In genomic region chr4:126018966-126019538, GRCm38 (mm10) we compare ENCODE assay signal across 19 mouse cellular contexts. TPM values are rescaled to one million over a fixed set of nuclear protein-coding genes. Genes with fewer than 3 reads are reported as not detected.
DNase-seq lines count a peak whose midpoint lies in the region; ATAC-seq lines count a peak whose summit lies in the region.
"Had no signal": no experiment of that assay in that cellular context is flagged by ENCODE, and none has a peak within 500 bp of the region (broad histone marks: within the 10 kb centered on the region; RNA-seq: fewer than 3 reads in every experiment).

No protein-coding gene starts in this region.

- DNase-seq in layer of hippocampus, adult 9-11 months = peak; percentile 55
- DNase-seq in layer of hippocampus, adult 18-20 months (ENCODE audit: low spot score in 2 of 2) = no peak
- peak; percentile 59 to 67 for DNase-seq in spleen, postnatal 36 days (ENCODE audit: low spot score in 2 of 2)
- DNase-seq in spleen, postnatal 14 days (ENCODE audit: low spot score in 2 of 2) = no peak
- peak; percentile 10 for DNase-seq in telencephalon, adult 2 months (ENCODE audit: low read depth, low spot score)
- no peak for DNase-seq in midbrain, embryonic 11.5 days (ENCODE audit: low spot score, missing footprints)
- DNase-seq: cerebellum, adult 18-20 months; lung, embryonic 14.5 days; right cerebral cortex, adult 18-20 months; thymus, postnatal 4 days had no signal

- no peak overlapping the region for H3K9ac ChIP-seq in midbrain, embryonic 11.5 days (ENCODE audit: low read length)
- no peak overlapping the region for H3K9ac ChIP-seq in midbrain, embryonic 16.5 days (ENCODE audit: low read depth, low read length)
- H3K9ac ChIP-seq: embryonic facial prominence, embryonic 12.5 days; forebrain, embryonic 15.5 days; hindbrain, embryonic 12.5 days; limb, embryonic 12.5 days; lung, embryonic 14.5 days; midbrain, embryonic 12.5 days had no signal

- ATAC-seq in granulocyte monocyte progenitor cell, adult 5-6 weeks (replicated peaks; ENCODE audit: poor library complexity, severe bottlenecking) = peak; percentile 71
- no peak for ATAC-seq in midbrain, embryonic 11.5 days (ENCODE audit: low FRiP score)
- no peak for ATAC-seq in midbrain, embryonic 16.5 days
- ATAC-seq: forebrain, embryonic 15.5 days; inflammation-experienced regulatory T-cells, adult 6 months had no signal

- H3K27ac ChIP-seq in midbrain, embryonic 11.5 days (ENCODE audit: low read depth, low read length) = no peak overlapping the region
- no peak overlapping the region for H3K27ac ChIP-seq in midbrain, embryonic 16.5 days (ENCODE audit: low read length)
- H3K27ac ChIP-seq: embryonic facial prominence, embryonic 12.5 days; forebrain, embryonic 15.5 days; hindbrain, embryonic 12.5 days; limb, embryonic 12.5 days; midbrain, embryonic 12.5 days had no signal

- H3K4me3 ChIP-seq in midbrain, embryonic 11.5 days (ENCODE audit: low read depth, low read length) = no peak overlapping the region
- no peak overlapping the region for H3K4me3 ChIP-seq in midbrain, embryonic 16.5 days (ENCODE audit: low read depth, low read length)
- H3K4me3 ChIP-seq: embryonic facial prominence, embryonic 12.5 days; forebrain, embryonic 15.5 days; hindbrain, embryonic 12.5 days; limb, embryonic 12.5 days; midbrain, embryonic 12.5 days had no signal

- no peaks in the 10 kb centered on the region for H3K9me3 ChIP-seq in midbrain, embryonic 11.5 days (ENCODE audit: control insufficient read depth, low read length)
- no peaks in the 10 kb centered on the region for H3K9me3 ChIP-seq in midbrain, embryonic 16.5 days (replicated peaks; ENCODE audit: control insufficient read depth, low read length, poor library complexity, severe bottlenecking)
- H3K9me3 ChIP-seq: embryonic facial prominence, embryonic 12.5 days; forebrain, embryonic 15.5 days; G1E; hindbrain, embryonic 12.5 days; limb, embryonic 12.5 days; midbrain, embryonic 12.5 days had no signal

- WGBS in midbrain, embryonic 11.5 days = 80% methylated on average over 11 of the region's 11 CpGs
- 82% methylated on average over 11 of the region's 11 CpGs for WGBS in midbrain, embryonic 16.5 days

- no peaks in the 10 kb centered on the region for H3K4me1 ChIP-seq in midbrain, embryonic 11.5 days (ENCODE audit: control insufficient read depth, insufficient read depth, low read length)
- H3K4me1 ChIP-seq in midbrain, embryonic 16.5 days (ENCODE audit: control insufficient read depth, insufficient read depth, low read length) = no peaks in the 10 kb centered on the region
- H3K4me1 ChIP-seq: embryonic facial prominence, embryonic 12.5 days; forebrain, embryonic 15.5 days; hindbrain, embryonic 12.5 days; limb, embryonic 12.5 days; midbrain, embryonic 12.5 days had no signal

- H3K27me3 ChIP-seq in midbrain, embryonic 11.5 days (ENCODE audit: control insufficient read depth, insufficient read depth, low read length) = no peaks in the 10 kb centered on the region
- no peaks in the 10 kb centered on the region for H3K27me3 ChIP-seq in midbrain, embryonic 16.5 days (ENCODE audit: control insufficient read depth, insufficient read depth, low read depth, low read length)
- H3K27me3 ChIP-seq: embryonic facial prominence, embryonic 12.5 days; forebrain, embryonic 15.5 days; hindbrain, embryonic 12.5 days; midbrain, embryonic 12.5 days had no signal

- no peak overlapping the region for H3K4me2 ChIP-seq in midbrain, embryonic 11.5 days
- H3K4me2 ChIP-seq in midbrain, embryonic 16.5 days (ENCODE audit: low read length) = no peak overlapping the region
- H3K4me2 ChIP-seq: embryonic facial prominence, embryonic 12.5 days; forebrain, embryonic 15.5 days; hindbrain, embryonic 12.5 days; limb, embryonic 12.5 days; lung, embryonic 14.5 days; midbrain, embryonic 12.5 days had no signal

- no peaks in the 10 kb centered on the region for H3K36me3 ChIP-seq in midbrain, embryonic 11.5 days (ENCODE audit: control insufficient read depth, insufficient read depth, low read length)
- H3K36me3 ChIP-seq in midbrain, embryonic 16.5 days (ENCODE audit: control insufficient read depth, insufficient read depth, low read length) = no peaks in the 10 kb centered on the region
- H3K36me3 ChIP-seq: embryonic facial prominence, embryonic 12.5 days; forebrain, embryonic 15.5 days; G1E; hindbrain, embryonic 12.5 days; limb, embryonic 12.5 days; midbrain, embryonic 12.5 days had no signal

RNA-seq across cellular contexts. Expression of gene Csf3r, which starts 5.3 kb away (rescaled TPM):
- 1 to 10 TPM; 3.8 to 6.2 TPM for total RNA-seq in layer of hippocampus, adult 18-20 months (2021)
- 111 and 141 TPM in 2 replicates for total RNA-seq in granulocyte monocyte progenitor cell, adult 5-6 weeks (2014; fragmentation: Nextera tagmentation)
- 81.6 and 90.2 TPM in 2 replicates for total RNA-seq in granulocyte monocyte progenitor cell, adult 5-6 weeks (2017)
- 0.26 and 0.59 TPM in 2 replicates for polyA plus RNA-seq in midbrain, embryonic 11.5 days (2014; fragmentation: Nextera tagmentation; extraction: Ambion mirVana)
- polyA plus RNA-seq in midbrain, embryonic 16.5 days (2015; fragmentation: Nextera tagmentation; extraction: Ambion mirVana) = 0.62 and 0.93 TPM in 2 replicates

RNA-seq across cellular contexts. Expression of gene Mrps15, which starts 27.7 kb away (rescaled TPM):
- total RNA-seq in layer of hippocampus, adult 18-20 months (2021) = 10 to 100 TPM; 47.9 to 49.8 TPM
- total RNA-seq in granulocyte monocyte progenitor cell, adult 5-6 weeks (2014; fragmentation: Nextera tagmentation) = 135 and 152 TPM in 2 replicates
- total RNA-seq in granulocyte monocyte progenitor cell, adult 5-6 weeks (2017) = 64.2 and 89.9 TPM in 2 replicates
- polyA plus RNA-seq in midbrain, embryonic 11.5 days (2014; fragmentation: Nextera tagmentation; extraction: Ambion mirVana) = 140 and 155 TPM in 2 replicates
- polyA plus RNA-seq in midbrain, embryonic 16.5 days (2015; fragmentation: Nextera tagmentation; extraction: Ambion mirVana) = 128 and 131 TPM in 2 replicates

RNA-seq across cellular contexts. Expression of gene Oscp1, which starts 39.3 kb away (rescaled TPM):
- 10 to 100 TPM; 43.6 to 47.6 TPM for total RNA-seq in layer of hippocampus, adult 18-20 months (2021)
- 4.6 and 12.2 TPM in 2 replicates for total RNA-seq in granulocyte monocyte progenitor cell, adult 5-6 weeks (2014; fragmentation: Nextera tagmentation)
- total RNA-seq in granulocyte monocyte progenitor cell, adult 5-6 weeks (2017) = 4.4 and 20.5 TPM in 2 replicates
- 22.5 and 25.9 TPM in 2 replicates for polyA plus RNA-seq in midbrain, embryonic 11.5 days (2014; fragmentation: Nextera tagmentation; extraction: Ambion mirVana)
- polyA plus RNA-seq in midbrain, embryonic 16.5 days (2015; fragmentation: Nextera tagmentation; extraction: Ambion mirVana) = 40.0 and 48.5 TPM in 2 replicates

Comparison
In these comparisons a context has a peak if more than half of its experiments do, and no peak if none do; other contexts are left out.
1. DNase-seq: peak in layer of hippocampus, adult 9-11 months (single experiment), spleen, postnatal 36 days (2 of 2) and telencephalon, adult 2 months (single experiment); none in layer of hippocampus, adult 18-20 months (0 of 2), spleen, postnatal 14 days (0 of 2) and midbrain, embryonic 11.5 days (single experiment).
2. RNA of gene Csf3r, which starts 5.3 kb away (total RNA-seq): 81.6 to 141 TPM in granulocyte monocyte progenitor cell, adult 5-6 weeks; 3.8 to 6.2 TPM in layer of hippocampus, adult 18-20 months; every median in the first group is over 10 times any median in the second.